Mouse (Mus musculus) left cerebral cortex, postnatal 36 days (tissue): Measurements from ENCODE around the gene Nol12. TPM values are rescaled to one million over a fixed set of nuclear protein-coding genes. Genes with fewer than 3 reads are reported as not detected.
A peak's percentile ranks its signal among the peaks of the same experiment; 100 is the strongest.

ENCODE experiments used
- DNase-seq, 2 experiments: peaks; one replicate each; pipeline ENCODE4 v3.0.0; 2021 to 2022; ENCODE audit warnings: low spot score in 2 of 2, mixed read lengths in 1 of 2
- intact Hi-C: fragments of 180-260 bp; cut with DNase I; formaldehyde crosslinking; loops from one replicate; pipeline ENCODE4 v1.15.1; 2025
- total RNA-seq, 2 experiments: library from RNA; stranded (reverse); gene quantifications; 2 replicates each; pipeline ENCODE4 v1.2.3; 2021

Gene Nol12
- total RNA-seq, 2 experiments from 2014 or later, result 39.5 to 42.1 TPM

DNA sequence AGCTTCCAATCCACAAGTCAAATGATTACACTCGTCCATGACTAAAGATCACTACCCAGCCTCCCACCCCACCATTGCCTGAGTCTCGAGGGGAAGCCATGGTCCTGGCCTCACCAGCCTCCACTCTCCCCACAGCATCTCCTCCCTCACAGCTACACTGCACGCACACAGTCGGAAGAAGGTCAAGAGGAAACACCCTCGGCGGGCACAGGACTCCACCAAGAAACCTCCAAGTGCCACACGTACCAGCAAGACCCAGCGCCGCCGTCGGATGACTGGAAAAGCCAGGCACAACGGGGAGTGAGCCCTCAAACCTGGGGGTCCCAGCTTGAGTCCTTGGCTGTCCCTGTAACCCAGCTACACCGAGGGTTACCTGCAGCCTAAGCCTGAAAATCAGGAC is 5.6 kb downstream of the Nol12 start:
- intact Hi-C loops, result no loop called here
- no peak for DNase-seq

DNA sequence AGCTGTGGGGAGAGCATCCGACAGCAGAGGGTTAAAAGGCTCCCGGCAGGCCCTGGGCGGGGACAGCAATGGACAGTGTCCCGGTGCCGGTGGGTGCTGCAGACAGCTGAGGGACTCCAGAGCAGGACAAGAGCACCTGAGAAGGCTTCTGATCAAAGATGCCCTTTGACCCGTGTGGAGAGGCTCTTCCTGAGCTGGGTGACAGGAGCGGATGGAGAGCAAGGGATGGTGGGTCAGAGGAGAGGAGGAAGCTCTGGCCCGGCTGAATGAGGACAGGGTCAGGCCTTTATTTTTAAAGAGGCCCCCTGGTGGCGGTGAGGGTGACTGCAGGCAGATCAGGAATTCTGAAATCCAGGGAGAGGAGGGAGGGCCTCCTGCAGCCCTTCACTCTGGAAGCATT is 7.9 kb downstream of the Nol12 start:
- DNase-seq, result peak; percentile 69 to 78
- intact Hi-C loops, result no loop called here

DNA sequence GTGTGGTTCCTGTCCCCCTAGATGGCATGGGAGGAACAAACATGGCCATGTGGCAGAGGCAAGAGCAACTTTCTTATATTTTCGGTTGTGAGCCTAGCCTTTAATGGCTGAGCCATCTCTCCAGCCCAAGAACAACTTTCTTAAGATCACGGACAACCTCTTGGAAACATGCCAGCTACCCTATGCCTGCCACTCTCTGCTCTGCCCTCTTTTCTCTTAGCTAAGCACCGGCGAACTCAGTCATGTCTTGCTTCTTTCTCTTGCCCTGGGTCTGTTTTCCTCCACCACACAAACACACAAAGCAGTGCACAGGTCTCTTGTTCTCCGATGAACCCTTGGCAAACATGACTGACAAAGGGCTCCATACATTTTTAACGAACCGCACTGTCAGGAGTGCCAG is 11.5 kb downstream of the Nol12 start:
- no peak for DNase-seq
- intact Hi-C loops, result no loop called here

DNA sequence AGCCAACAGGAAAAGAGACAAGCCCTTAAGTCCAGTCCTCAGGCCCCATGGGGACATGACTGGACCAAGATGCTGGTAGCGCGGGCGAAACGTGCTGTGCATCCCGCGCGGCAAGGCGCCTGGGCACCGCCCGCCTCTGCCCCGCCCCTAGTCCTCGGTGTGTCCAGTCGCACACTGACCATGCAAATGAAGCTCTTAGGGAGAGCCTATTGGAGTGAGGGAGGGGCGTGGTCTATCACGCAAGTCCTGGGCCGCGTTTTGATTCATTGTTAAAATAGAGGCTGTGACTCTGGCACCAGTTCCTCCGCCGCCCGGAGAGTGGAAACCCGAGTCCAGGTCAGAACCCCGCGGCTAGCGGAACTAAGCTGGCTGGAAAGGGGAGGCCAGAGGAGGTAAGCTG is 12.9 kb downstream of the Nol12 start, which contains the start of gene Triobp:
TSS of gene Triobp (plus strand) at position 68 of the 400 bp plus-strand sequence.
- peak; percentile 79 for DNase-seq
- intact Hi-C loops, result no loop called here

DNA sequence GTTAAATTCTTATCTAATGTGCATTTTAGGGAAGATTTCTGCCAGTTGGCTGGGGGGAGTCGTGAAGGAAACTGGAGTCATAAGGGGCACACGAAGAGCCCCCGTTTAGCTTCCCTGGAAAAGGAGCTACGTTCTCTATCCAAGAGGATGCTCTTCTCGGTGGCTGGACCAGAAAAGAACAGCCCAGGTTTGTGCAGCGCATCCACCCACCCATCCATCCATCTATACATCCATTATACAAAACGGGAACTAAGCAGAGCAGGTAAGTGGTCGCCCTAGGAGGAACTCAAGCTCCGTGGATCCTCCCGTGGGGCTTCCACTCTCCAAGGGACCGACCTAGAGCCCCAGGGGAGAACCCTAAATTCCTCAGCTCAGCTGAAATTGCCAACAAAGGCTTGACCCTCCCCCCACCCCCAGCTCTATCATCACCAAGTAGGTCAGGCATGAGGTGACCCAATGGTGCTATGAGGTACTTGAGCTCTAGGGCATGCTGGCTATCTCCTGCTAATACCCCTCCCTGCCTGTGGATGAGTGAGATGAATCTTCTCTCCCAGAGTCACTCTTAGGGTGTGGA is 13.5 kb downstream of the Nol12 start:
- intact Hi-C loops, result no loop called here
- DNase-seq, result no peak

DNA sequence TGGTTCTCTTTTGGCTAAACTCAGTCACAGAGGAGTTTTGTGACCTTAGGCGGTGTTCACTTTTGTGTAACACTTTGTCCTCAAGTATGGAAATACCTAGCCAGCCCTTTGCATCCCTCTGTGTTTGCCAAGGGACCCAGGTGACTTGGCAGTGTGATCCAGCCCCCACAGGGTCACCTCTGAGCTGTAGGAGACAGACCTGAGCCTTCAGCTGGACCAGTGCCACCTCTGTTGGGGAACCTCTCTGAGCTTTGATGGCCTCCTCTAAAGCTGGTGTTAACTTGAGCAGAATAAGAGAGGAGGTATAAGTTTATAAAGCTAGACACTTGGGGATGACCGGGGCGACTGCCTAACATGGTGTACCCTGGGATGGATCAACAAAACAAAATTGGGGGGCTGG is 14.2 kb downstream of the Nol12 start:
- no peak for DNase-seq
- intact Hi-C loops, result no loop called here

DNA sequence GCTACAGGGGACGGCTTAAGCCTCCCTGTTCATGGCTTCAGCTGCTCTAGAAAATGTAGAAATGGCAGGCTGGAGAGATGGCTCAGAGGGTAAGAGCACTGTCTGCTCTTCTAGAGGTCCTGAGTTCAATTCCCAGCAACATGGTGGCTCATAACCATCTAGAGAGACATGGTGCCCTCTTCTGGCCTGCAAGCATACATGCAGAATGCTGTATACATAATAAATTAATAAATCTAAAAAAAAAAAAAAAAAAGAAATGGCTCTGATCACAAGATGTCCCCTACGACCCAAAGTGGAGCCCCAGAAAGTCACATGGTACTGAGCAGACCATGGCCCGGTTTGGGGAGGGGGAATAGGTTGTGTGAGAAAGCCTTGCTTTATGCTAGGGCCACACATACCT is 20.9 kb downstream of the Nol12 start:
- intact Hi-C loops, result no loop called here
- no peak for DNase-seq

DNA sequence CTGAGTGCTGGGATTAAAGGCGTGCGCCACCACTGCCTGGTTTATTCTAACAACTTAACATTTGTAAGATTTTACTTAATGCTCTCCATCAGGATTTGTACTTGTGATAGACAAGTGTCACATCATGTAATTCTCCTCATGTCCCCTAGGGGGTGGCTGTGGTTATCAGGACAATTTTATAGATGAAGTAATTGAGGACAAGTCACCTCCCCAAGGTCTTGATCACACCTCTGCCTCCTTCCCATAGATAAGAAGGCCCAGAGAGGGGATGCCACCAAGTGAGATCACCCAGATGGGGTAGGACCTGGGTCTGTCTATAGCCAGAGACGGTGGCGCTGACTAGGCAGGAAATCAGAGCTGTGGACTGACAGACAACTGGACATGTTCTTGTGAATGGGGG is 21.6 kb downstream of the Nol12 start:
- intact Hi-C loops, result no loop called here
- DNase-seq, result no peak

DNA sequence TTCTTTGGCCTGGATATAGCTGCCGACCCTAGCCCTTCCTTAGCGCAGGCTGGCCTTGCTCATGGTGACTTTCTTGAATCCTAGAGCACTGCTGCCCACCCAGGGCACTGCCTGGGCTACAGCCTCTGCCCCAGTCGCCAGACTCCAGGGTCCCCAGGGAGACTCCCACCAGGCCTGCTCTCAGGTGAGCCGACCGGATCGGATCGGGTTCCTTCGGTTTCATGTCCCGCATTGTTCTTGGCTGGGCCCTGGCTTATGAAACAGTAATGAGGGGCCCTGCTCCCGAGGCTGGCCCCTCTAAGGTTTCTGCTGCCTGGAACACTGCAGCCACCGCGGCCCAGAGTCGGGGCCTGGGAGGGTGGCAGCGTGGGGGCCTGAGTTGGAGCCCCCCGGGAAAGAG is 22.3 kb downstream of the Nol12 start:
- DNase-seq, result no peak
- intact Hi-C loops, result no loop called here

DNA sequence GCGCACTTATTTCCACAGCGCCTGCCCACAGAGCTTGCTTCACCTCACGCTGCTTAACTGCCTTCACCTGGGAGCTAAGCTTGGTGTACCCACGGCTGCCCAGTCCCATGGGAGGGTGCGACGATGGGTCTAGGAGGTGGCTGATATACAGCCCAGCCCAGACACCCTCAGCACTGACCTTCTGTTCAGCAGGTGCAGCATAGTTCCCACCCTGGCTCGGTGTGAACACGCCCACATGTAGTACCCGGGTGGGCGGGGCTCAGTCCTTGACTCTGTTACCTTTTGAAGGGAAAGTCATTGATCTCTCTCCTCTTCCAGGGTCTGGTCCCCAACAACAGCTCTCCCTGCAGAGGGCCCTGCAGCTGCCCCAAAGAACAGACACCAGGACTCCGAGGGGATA is 24.8 kb downstream of the Nol12 start:
- intact Hi-C loops, result no loop called here
- DNase-seq, result no peak

DNA sequence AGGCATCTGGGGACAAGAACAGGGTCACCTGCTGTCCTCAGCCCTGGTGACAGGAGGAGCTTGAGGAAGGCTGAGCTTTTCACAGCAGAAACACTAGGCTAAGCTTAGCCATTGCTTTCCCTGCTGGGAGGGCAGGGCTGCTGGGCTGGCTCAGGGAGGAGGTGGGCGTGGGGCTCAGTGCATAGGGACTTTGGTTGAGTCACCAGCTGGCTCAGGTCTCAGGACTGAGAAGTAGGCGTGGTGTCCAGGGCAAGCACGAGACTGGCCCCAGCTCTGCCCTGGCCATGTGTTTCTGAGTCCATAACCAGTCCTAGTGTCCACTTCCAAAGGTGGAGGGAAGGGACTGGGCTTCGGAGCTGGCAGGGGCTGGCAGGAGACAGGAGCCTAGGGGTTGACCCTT is 25.4 kb downstream of the Nol12 start:
- intact Hi-C loops, result no loop called here

DNA sequence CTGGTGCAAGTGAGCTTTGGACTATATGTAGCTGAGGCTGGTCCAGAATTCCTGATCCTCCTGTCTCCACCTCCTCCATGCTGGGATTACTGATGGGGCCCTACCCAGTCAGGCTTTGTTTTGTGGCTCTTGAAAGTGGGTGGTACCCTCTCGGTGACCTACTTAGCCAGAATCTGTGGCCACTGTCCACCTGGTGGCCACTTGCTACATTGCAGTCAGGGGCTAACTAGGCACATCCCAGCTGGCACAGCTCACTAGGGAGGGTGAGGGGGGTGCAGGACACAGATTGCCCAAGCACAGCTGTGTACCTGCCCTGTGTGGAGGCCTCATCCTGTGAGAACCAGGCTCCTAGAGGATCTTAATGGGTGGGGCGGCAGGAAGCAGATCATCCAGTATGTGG is 28.2 kb downstream of the Nol12 start:
- intact Hi-C loops, result no loop called here
- no peak for DNase-seq

More for the DNA sequence above, 25.4 kb downstream of the Nol12 start:
- DNase-seq, result no peak

DNA sequence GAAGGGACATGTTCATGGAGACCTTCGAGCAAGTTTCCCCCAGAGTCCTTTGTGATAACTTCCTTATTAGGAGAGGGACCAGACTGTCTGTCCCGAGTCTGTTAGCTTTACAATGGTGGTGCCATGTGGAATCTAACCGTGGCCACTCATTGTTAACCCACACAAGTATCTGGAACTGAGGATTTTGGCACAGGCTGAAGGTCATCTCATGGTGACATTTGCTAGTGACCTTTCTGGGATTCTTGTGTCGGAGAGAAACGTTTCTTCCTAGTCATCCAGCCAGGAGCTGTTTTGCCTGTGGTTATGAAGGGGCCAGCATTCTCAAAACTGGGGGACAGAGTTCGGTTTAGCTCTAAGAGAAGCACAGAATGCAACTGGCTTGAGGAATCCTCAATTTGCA is 36.9 kb downstream of the Nol12 start:
- intact Hi-C loops, result no loop called here
- no peak for DNase-seq

DNA sequence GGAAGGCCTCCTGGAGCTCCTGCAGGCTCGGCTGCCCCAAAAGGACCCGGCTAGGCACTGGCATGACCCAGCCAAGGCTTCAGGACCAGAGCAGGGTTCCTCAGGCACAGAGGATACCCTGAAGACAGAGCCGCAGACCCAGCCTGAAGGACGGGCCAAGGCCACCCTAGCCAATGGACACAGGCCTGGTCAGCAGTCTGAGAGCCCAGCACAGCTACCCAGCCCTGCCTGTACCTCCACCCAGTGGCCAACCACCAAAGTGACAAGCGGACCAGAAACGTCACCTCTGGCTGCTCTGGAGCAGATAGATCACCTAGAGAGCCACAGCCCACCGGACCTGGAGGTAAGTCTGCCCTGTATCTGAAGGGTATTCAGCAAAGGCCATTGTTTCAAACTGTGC is 39.2 kb downstream of the Nol12 start:
- DNase-seq, result no peak
- intact Hi-C loops, result no loop called here

DNA sequence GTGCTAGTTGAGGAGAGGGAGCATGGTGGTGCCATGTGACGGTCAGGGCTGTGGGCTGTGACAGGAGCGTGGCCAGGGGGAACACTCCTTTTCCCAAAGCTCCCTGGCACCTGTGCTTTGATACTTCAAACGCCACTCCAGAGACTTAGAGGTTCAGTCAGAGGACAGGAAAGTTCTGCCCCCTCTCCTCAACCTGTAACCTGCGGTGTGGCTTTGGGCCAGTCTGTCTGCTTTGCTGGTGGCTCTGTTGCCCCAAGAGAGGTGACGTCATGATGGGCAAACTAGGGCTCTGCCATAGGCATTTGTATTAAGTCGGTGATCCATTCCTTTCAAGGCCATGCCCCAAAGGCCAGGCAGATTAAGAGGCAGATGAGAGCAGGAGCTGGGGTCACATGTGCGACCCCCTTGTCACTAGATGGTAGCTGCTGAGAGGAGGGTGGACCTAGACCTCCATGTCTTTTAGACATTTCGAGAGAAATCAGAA is 43.0 kb downstream of the Nol12 start:
- intact Hi-C loops, result no loop called here
- no peak for DNase-seq

DNA sequence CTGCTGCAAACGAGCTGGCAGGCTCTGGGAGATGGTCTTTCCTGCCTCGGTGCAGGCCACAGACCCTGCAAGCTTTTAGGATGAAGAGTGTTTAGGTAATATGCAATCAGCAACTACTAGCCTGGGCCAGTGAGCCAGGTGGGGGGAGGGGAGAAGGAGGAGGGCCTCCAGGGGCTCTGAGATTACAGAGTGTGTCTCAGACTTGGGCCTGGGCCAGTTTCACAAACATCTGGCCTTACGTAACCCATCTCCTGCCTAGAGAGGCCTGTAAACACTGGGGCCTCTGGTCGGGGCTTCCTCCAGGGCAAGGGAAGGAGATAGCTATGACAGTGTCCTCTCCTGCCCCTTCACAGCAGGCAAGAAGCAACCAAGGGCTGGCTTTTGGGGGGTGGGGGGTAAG is 44.1 kb downstream of the Nol12 start:
- intact Hi-C loops, result no loop called here

DNA sequence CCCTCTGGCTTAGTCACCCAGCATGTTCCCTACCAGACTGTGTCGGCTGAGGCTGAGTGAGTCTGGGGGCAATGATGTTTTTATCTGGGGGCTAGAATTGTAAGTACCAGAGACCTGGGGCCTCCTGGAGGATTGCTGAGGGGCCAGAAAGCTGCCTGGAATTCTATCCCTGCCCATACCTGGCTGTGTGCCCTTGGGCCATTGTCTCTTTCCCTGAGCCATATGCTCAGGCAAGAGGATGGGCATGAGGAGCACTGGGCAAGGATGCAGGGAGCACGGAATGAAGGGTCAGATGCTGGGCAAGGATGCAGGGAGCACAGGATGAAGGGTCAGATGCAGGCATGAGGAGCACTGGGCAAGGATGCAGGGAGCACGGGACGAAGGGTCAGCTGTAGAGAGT is 45.4 kb downstream of the Nol12 start:
- intact Hi-C loops, result no loop called here
- no peak for DNase-seq

More for the DNA sequence above, 44.1 kb downstream of the Nol12 start:
- DNase-seq, result no peak

DNA sequence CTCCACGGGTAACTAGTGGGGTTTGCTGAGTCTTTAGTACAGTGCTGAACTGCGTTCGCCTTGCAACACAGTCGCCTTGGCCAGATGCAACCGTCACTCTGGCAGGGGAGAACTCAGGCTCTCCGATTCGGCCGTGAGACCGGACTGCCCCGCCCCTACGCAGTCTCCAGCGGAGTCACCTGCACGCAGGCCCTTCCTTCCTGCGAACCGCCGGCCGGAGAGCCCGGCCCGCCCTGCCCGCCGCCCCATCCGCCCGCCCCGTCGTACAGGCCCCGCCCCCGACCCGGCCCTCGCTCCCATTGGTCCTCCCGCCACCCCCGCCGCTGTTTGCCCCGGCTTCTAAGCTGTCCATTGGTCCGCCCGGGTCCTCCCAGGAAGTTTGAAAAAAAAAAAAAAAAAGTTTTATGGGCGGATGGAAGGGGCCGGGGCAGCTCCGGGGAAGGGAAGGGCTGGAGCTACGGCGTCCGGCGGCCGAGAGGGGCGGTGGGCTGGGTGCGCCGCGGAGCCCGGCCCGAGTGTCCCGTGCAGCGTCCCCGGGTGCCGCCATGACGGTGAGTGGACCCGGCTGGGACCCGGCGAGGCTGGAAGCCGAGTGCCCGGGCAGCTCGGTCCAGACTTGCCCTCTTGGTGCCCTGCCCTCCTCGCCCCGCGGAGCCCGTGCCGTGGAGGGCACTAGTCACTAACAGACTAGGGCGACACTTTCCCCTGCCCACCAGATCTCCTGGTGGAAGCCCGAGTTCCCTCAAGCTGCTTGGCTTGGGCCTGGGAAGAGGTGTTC is 48.1 kb downstream of the Nol12 start:
- intact Hi-C loops, result no loop called here
- DNase-seq, result peak; percentile 50 to 54

DNA sequence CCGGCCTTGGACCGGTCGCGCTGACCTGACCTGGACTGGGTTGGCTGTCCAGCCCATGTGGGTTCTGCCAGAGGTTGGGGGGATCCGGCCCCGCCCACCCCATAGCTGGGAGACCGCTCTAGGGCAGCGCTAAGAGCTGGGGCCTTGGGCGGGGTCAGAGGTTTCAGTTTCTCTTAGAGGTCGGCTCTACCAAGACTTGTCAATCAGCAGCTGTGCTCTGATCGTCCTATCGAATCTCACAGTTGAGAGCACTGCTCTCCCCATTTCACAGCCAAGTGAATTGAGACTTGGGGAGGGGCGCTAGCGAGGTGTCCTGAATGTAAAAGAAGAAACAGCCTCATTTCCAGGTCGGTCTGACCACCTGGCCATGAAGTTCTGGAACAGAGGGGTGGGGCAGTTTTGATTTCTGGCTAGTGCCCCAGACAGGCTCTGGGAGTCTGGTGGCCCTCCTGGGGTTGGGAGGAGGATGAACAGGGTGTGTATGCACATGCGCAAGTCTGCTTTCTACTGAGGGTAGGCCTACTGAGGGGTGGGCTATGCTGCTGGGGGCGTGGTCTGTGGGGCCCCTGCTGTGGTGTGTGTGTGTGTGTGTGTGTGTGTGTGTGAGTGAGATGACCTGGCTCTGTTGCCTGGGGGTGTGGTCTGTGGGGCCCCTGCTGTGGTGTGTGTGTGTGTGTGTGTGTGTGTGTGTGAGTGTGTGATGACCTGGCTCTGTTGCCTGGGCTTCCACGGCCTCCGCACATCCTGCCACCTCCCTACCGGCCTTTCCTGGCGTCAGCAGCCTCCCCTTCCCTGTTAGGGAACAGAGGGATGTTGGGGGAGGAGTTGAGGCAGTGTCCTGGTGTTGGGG is 48.9 kb downstream of the Nol12 start:
- DNase-seq, result peak in 1 of 2 experiments; percentile 14
- intact Hi-C loops, result no loop called here

DNA sequence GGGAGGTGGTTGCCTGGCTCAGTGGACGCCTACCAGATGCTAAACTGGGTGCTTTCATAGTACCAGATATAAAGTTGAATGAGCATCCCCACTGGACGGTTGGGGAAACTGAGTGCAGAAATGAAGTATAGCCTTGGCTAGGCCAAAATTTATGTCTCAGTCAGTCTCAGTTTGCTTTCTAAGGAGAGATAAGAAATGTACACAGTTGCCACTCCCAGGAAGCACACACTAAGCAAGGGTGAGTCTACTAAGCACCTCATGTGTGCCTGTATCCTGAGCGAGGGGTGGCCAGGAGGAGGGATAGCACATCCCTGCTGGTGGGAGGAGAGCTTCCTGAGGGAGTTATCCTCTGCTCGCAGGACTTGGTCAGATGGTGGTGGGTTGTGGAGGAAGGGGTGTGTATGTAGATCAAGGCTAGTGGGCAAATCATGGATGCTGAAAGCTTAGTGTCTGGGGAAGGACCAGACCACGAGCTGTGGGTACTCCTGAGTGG is 49.6 kb downstream of the Nol12 start:
- no peak for DNase-seq
- intact Hi-C loops, result no loop called here
